ENCODE assay signal across 8 mouse cellular contexts in the genomic region with DNA sequence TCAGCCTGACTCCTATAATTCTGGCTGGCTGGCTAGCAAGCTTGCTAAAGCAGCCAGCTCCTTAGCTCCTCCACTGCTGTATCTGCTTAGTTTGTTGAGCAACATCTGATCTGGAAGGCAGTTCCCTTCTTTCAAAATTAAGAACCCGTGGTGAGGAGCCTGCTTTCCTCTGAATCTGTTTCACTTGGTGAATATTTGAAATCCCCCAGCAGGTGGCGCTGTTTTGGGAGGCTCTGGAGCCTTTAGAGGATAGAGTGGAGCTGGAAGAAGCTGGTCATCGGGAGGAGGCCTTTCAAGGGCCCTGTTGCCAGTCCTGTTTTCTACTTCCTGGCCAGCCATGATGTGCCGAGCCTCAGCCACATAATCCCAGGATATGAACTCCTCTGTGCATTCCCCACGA.
DNase-seq lines count a peak whose midpoint lies in the region; ATAC-seq and TF ChIP-seq lines count a peak whose summit lies in the region.

No protein-coding gene starts in this region.

- WGBS in liver, embryonic 12.5 days (ENCODE audit: insufficient replicate concordance): 26% methylated on average over 5 of the region's 5 CpGs
- WGBS in kidney, adult 2 months: 49% methylated on average over 5 of the region's 5 CpGs
- 61% methylated on average over 5 of the region's 5 CpGs for WGBS in limb, embryonic 10.5 days
- 51% methylated on average over 5 of the region's 5 CpGs for WGBS in neural tube, embryonic 11.5 days
- WGBS in thymus, adult 2 months: 41% methylated on average over 5 of the region's 5 CpGs

- H3K9me3 ChIP-seq in liver, embryonic 12.5 days (replicated peaks): no peaks in the 10 kb centered on the region
- H3K9me3 ChIP-seq in limb, embryonic 10.5 days (replicated peaks): no peaks in the 10 kb centered on the region
- no peaks in the 10 kb centered on the region for H3K9me3 ChIP-seq in neural tube, embryonic 11.5 days (ENCODE audit: control insufficient read depth, low read length)

- no peak overlapping the region for H3K9ac ChIP-seq in liver, embryonic 12.5 days
- no peak overlapping the region for H3K9ac ChIP-seq in neural tube, embryonic 11.5 days (ENCODE audit: low read length)

- TF ChIP-seq POLR2A in kidney, adult 2 months (IDR thresholded peaks at IDR 0.05; ENCODE audit: low read depth, low read length): no peak
- TF ChIP-seq POLR2A in thymus, adult 2 months (IDR thresholded peaks at IDR 0.05; ENCODE audit: control insufficient read depth, extremely low read depth, insufficient read depth, low read length, poor library complexity): no peak

- H3K36me3 ChIP-seq in liver, embryonic 12.5 days: no peaks in the 10 kb centered on the region
- H3K36me3 ChIP-seq in kidney, adult 2 months (ENCODE audit: control insufficient read depth, insufficient read depth, low read length): no peaks in the 10 kb centered on the region
- H3K36me3 ChIP-seq in limb, embryonic 10.5 days: no peaks in the 10 kb centered on the region
- H3K36me3 ChIP-seq in neural tube, embryonic 11.5 days (ENCODE audit: control insufficient read depth, insufficient read depth, low read length): no peaks in the 10 kb centered on the region
- no peaks in the 10 kb centered on the region for H3K36me3 ChIP-seq in thymus, adult 2 months (ENCODE audit: control insufficient read depth, insufficient read depth, low read length)

- H3K4me1 ChIP-seq in liver, embryonic 12.5 days: peaks cover 15% of the 10 kb centered on the region; the same call in 1 of the 2 replicates
- no peaks in the 10 kb centered on the region for H3K4me1 ChIP-seq in kidney, adult 2 months (ENCODE audit: control insufficient read depth, insufficient read depth, low read length)
- peaks cover 34% of the 10 kb centered on the region for H3K4me1 ChIP-seq in limb, embryonic 10.5 days
- H3K4me1 ChIP-seq in neural tube, embryonic 11.5 days (ENCODE audit: control insufficient read depth, insufficient read depth, low read length): no peaks in the 10 kb centered on the region
- peaks cover 21% of the 10 kb centered on the region for H3K4me1 ChIP-seq in thymus, adult 2 months (replicated peaks; ENCODE audit: control insufficient read depth, insufficient read depth, low read length)

- H3K4me2 ChIP-seq in liver, embryonic 12.5 days: no peak overlapping the region
- H3K4me2 ChIP-seq in neural tube, embryonic 11.5 days (ENCODE audit: low read depth): no peak overlapping the region

- peak; percentile 73 for DNase-seq in liver
- peak; percentile 88 to 93 for DNase-seq in cerebellum, postnatal 10 days
- DNase-seq in gastrocnemius, adult 8-10 months (ENCODE audit: low spot score in 2 of 2): peak; percentile 62 to 67
- DNase-seq in kidney, adult 2 months: peak; percentile 62
- DNase-seq in limb, embryonic 10.5 days (ENCODE audit: low spot score): peak; percentile 84
- peak; percentile 67 for DNase-seq in neural tube, embryonic 11.5 days (ENCODE audit: low spot score)
- peak; percentile 71 for DNase-seq in thymus, adult 2 months

- H3K27ac ChIP-seq in liver, embryonic 12.5 days: no peak overlapping the region
- H3K27ac ChIP-seq in kidney, adult 2 months (ENCODE audit: insufficient read depth, low read depth, low read length): no peak overlapping the region
- H3K27ac ChIP-seq in limb, embryonic 10.5 days: no peak overlapping the region
- H3K27ac ChIP-seq in neural tube, embryonic 11.5 days (ENCODE audit: low read depth, low read length): no peak overlapping the region
- H3K27ac ChIP-seq in thymus, adult 2 months (ENCODE audit: control insufficient read depth, insufficient read depth, low read length): no peak overlapping the region

- H3K4me3 ChIP-seq in liver, embryonic 12.5 days: no peak overlapping the region
- no peak overlapping the region for H3K4me3 ChIP-seq in kidney, adult 2 months (ENCODE audit: insufficient read depth, low read depth, low read length)
- H3K4me3 ChIP-seq in limb, embryonic 10.5 days: no peak overlapping the region
- no peak overlapping the region for H3K4me3 ChIP-seq in neural tube, embryonic 11.5 days (ENCODE audit: low read depth, low read length)
- H3K4me3 ChIP-seq in thymus, adult 2 months (ENCODE audit: control insufficient read depth, insufficient read depth, low read length): no peak overlapping the region

- peak; percentile 64 for TF ChIP-seq CTCF in kidney, adult 2 months (conservative IDR thresholded peaks at IDR 0.05; ENCODE audit: insufficient read depth, insufficient read length, low read depth, low read length)
- 0 out of 2 replicates have a peak, but pooled peaks have one; percentile 27 for TF ChIP-seq CTCF in thymus, adult 2 months (IDR thresholded peaks at IDR 0.05; ENCODE audit: borderline replicate concordance, control insufficient read depth, extremely low read depth, insufficient read depth, low read length, poor library complexity)

- ATAC-seq in liver, embryonic 12.5 days: no peak; the same call in 1 of the 2 replicates
- ATAC-seq in neural tube, embryonic 11.5 days (ENCODE audit: insufficient read depth, low FRiP score, low TSS enrichment): no peak

- no peaks in the 10 kb centered on the region for H3K27me3 ChIP-seq in liver, embryonic 12.5 days (replicated peaks)
- no peaks in the 10 kb centered on the region for H3K27me3 ChIP-seq in kidney, adult 2 months (replicated peaks; ENCODE audit: control insufficient read depth, insufficient read depth, low read length)
- no peaks in the 10 kb centered on the region for H3K27me3 ChIP-seq in limb, embryonic 10.5 days (ENCODE audit: low read depth, poor library complexity, severe bottlenecking)
- H3K27me3 ChIP-seq in neural tube, embryonic 11.5 days (ENCODE audit: control insufficient read depth, insufficient read depth, low read length): no peaks in the 10 kb centered on the region
- H3K27me3 ChIP-seq in thymus, adult 2 months (ENCODE audit: control insufficient read depth, insufficient read depth, low read length): no peaks in the 10 kb centered on the region
